Mouse (Mus musculus) MEL (cell line): ENCODE measurements around the gene Stk11. TPM values are rescaled to one million over a fixed set of nuclear protein-coding genes. Genes with fewer than 3 reads are reported as not detected.
A peak's percentile ranks its signal among the peaks of the same experiment; 100 is the strongest.

Experiments
- DNase-seq: peaks from one replicate; pipeline ENCODE4 v3.0.0; 2011; ENCODE audit warnings: low read depth, low spot score
- H3K27ac ChIP-seq: 2 replicates; pipeline ENCODE4 v1.5.1; 2012; ENCODE audit warnings: low read depth, mild to moderate bottlenecking, control low read depth, low read length, moderate library complexity; ENCODE audit not compliant: control insufficient read depth
- H3K27me3 ChIP-seq, 2 experiments: fragments of 150-350 bp in 1 of 2; sonication (generic) in 1 of 2; 2 replicates each; pipeline ENCODE4 v1.6.1; 2012; ENCODE audit warnings: low read length in 2 of 2, mild to moderate bottlenecking in 2 of 2, improper control_type of control experiment in 1 of 2, moderate library complexity in 1 of 2; ENCODE audit not compliant: insufficient read depth in 2 of 2, control insufficient read depth in 1 of 2
- H3K36me3 ChIP-seq, 2 experiments: 2 replicates each; pipeline ENCODE4 v1.6.1; 2012 to 2014; ENCODE audit warnings: low read length in 2 of 2, improper control_type of control experiment in 1 of 2, inconsistent platforms in 1 of 2, mild to moderate bottlenecking in 1 of 2; ENCODE audit not compliant: insufficient read depth in 2 of 2, control insufficient read depth in 1 of 2
- H3K4me1 ChIP-seq, 2 experiments: fragments of 150-350 bp in 1 of 2; sonication (generic) in 1 of 2; 2 replicates each; pipeline ENCODE4 v1.6.1; 2012; ENCODE audit warnings: low read length in 2 of 2, improper control_type of control experiment in 1 of 2, mild to moderate bottlenecking in 1 of 2; ENCODE audit not compliant: insufficient read depth in 2 of 2, control insufficient read depth in 1 of 2
- H3K4me3 ChIP-seq, 2 experiments: fragments of 150-350 bp in 1 of 2; sonication (generic) in 1 of 2; 2 replicates each; pipeline ENCODE4 v1.5.1; 2012; ENCODE audit warnings: low read depth in 2 of 2, low read length in 2 of 2, mild to moderate bottlenecking in 2 of 2, moderate library complexity in 2 of 2, control low read depth in 1 of 2, improper control_type of control experiment in 1 of 2; ENCODE audit not compliant: control insufficient read depth in 1 of 2, insufficient read depth in 1 of 2
- H3K79me2 ChIP-seq: 2 replicates; pipeline ENCODE4 v1.6.1; 2012; ENCODE audit warnings: mild to moderate bottlenecking, low read length, moderate library complexity; ENCODE audit not compliant: control insufficient read depth, poor library complexity, insufficient read depth
- H3K9ac ChIP-seq: 2 replicates; pipeline ENCODE4 v1.6.1; 2012; ENCODE audit warnings: low read depth, mild to moderate bottlenecking, control low read depth, low read length, moderate library complexity; ENCODE audit not compliant: control insufficient read depth, poor library complexity, severe bottlenecking
- H3K9me3 ChIP-seq: fragments of 150-350 bp; sonication (generic); replicated peaks from 2 replicates; pipeline ENCODE4 v1.6.1; 2012; ENCODE audit warnings: mild to moderate bottlenecking, low read length, improper control_type of control experiment, moderate library complexity; ENCODE audit not compliant: insufficient read depth
- CTCF ChIP-seq, 3 experiments: IDR thresholded peaks in 2 of 3; conservative IDR thresholded peaks in 1 of 3; 2 replicates each; pipeline ENCODE4 v1.5.1; 2011 to 2012; ENCODE audit warnings: low read length in 3 of 3, low read depth in 2 of 3, mild to moderate bottlenecking in 2 of 3, improper control_type of control experiment in 1 of 3, inconsistent platforms in 1 of 3, mixed read lengths in 1 of 3, moderate library complexity in 1 of 3; ENCODE audit not compliant: control insufficient read depth in 1 of 3, insufficient read depth in 1 of 3, poor library complexity in 1 of 3, severe bottlenecking in 1 of 3
- E2F4 ChIP-seq: IDR thresholded peaks from 2 replicates; pipeline ENCODE4 v1.6.1; 2011; ENCODE audit warnings: low read depth, low read length, improper control_type of control experiment, borderline replicate concordance
- ELF1 ChIP-seq: IDR thresholded peaks from 2 replicates; pipeline ENCODE4 v1.6.1; 2014; ENCODE audit warnings: low read depth, mild to moderate bottlenecking, inconsistent platforms, low read length, improper control_type of control experiment, moderate library complexity
- EP300 ChIP-seq, 2 experiments: IDR thresholded peaks; 2 replicates each; pipeline ENCODE4 v1.6.1; 2011; ENCODE audit warnings: improper control_type of control experiment in 2 of 2, low read length in 2 of 2, low read depth in 1 of 2, mild to moderate bottlenecking in 1 of 2
- ETS1 ChIP-seq: IDR thresholded peaks from 2 replicates; pipeline ENCODE4 v1.6.1; 2012; ENCODE audit warnings: low read depth, mild to moderate bottlenecking, inconsistent platforms, low read length, improper control_type of control experiment, moderate library complexity
- GABPA ChIP-seq: IDR thresholded peaks from 2 replicates; pipeline ENCODE4 v1.6.1; 2012; ENCODE audit warnings: low read depth, mild to moderate bottlenecking, inconsistent platforms, low read length, improper control_type of control experiment, moderate library complexity
- KAT2A ChIP-seq: conservative IDR thresholded peaks from 2 replicates; pipeline ENCODE4 v1.6.1; 2012; ENCODE audit warnings: low read depth, low read length, improper control_type of control experiment, inconsistent platforms
- MAX ChIP-seq: IDR thresholded peaks from 2 replicates; pipeline ENCODE4 v1.6.1; 2011; ENCODE audit warnings: low read length, improper control_type of control experiment
- MAZ ChIP-seq: IDR thresholded peaks from 2 replicates; pipeline ENCODE4 v1.6.1; 2012; ENCODE audit warnings: low read depth, mild to moderate bottlenecking, inconsistent platforms, low read length, improper control_type of control experiment
- MXI1 ChIP-seq: IDR thresholded peaks from 2 replicates; pipeline ENCODE4 v1.6.1; 2011; ENCODE audit warnings: mild to moderate bottlenecking, low read depth, low read length, improper control_type of control experiment
- MYC ChIP-seq: IDR thresholded peaks from 2 replicates; pipeline ENCODE4 v1.6.1; 2011; ENCODE audit warnings: low read depth, mild to moderate bottlenecking, low read length, improper control_type of control experiment, moderate library complexity
- NELFE ChIP-seq: IDR thresholded peaks from 2 replicates; pipeline ENCODE4 v1.6.1; 2011; ENCODE audit warnings: low read depth, low read length, improper control_type of control experiment
- RAD21 ChIP-seq: IDR thresholded peaks from 2 replicates; pipeline ENCODE4 v1.6.1; 2011; ENCODE audit warnings: mild to moderate bottlenecking, low read depth, low read length, improper control_type of control experiment
- SMC3 ChIP-seq: IDR thresholded peaks from 2 replicates; pipeline ENCODE4 v1.6.1; 2011; ENCODE audit warnings: low read depth, low read length, improper control_type of control experiment
- TAL1 ChIP-seq: IDR thresholded peaks from 2 replicates; pipeline ENCODE4 v1.6.1; 2012; ENCODE audit warnings: mild to moderate bottlenecking, inconsistent platforms, low read length, moderate library complexity, mixed read lengths
- TBP ChIP-seq: IDR thresholded peaks from 2 replicates; pipeline ENCODE4 v1.8.0; 2011; ENCODE audit warnings: low read depth, low read length, improper control_type of control experiment
- TCF12 ChIP-seq: IDR thresholded peaks from 2 replicates; pipeline ENCODE4 v1.6.1; 2014; ENCODE audit warnings: low read depth, mild to moderate bottlenecking, inconsistent platforms, low read length, improper control_type of control experiment, moderate library complexity
- USF2 ChIP-seq, 2 experiments: IDR thresholded peaks; 2 replicates each; pipeline ENCODE4 v1.6.1; 2011 to 2012; ENCODE audit warnings: improper control_type of control experiment in 2 of 2, low read length in 2 of 2, borderline replicate concordance in 1 of 2, inconsistent platforms in 1 of 2, low read depth in 1 of 2, mild to moderate bottlenecking in 1 of 2; ENCODE audit not compliant: insufficient read depth in 1 of 2
- ZNF384 ChIP-seq: IDR thresholded peaks from 2 replicates; pipeline ENCODE4 v1.6.1; 2012; ENCODE audit warnings: low read depth, mild to moderate bottlenecking, inconsistent platforms, low read length, improper control_type of control experiment
- polyA plus RNA-seq, 2 experiments: library from polyadenylated mRNA; stranded (reverse) in 1 of 2; unstranded in 1 of 2; fragments of >175 nt in 1 of 2; fragments of >200 nt in 1 of 2; gene quantifications; 2 replicates each; pipeline versions ENCODE4 v1.2.1 to v1.2.4; 2012; ENCODE audit warnings: low replicate concordance in 2 of 2, low read depth in 1 of 2; ENCODE audit not compliant: insufficient read length in 2 of 2, insufficient read depth in 1 of 2, missing spikeins in 1 of 2
- total RNA-seq: library from RNA; depleted of rRNA; stranded (reverse); fragments of 300-350 nt; gene quantifications from 2 replicates; pipeline ENCODE4 v1.2.3, GENCODE M21; 2012

Gene Stk11
- total and polyA plus RNA-seq, 3 experiments, result 108 to 188 TPM; not detected in 1

- H3K27ac ChIP-seq, result no peak overlapping the region
These were observed 17.0 kb upstream of the Stk11 start for GRCm38 (mm10) chr10:80098630-80099029.

GRCm38 (mm10) chr10:80100982-80101381 is 14.6 kb upstream of the Stk11 start:
- peak overlapping the region in 1 of 2 experiments; percentile 99; a peak in 1 of 4 replicates for H3K4me3 ChIP-seq
- H3K4me1 ChIP-seq, result peaks cover 13 to 41% of the 10 kb centered on the region in 2 experiments
- peaks cover 47% of the 10 kb centered on the region for H3K79me2 ChIP-seq
- no peak overlapping the region for H3K27ac ChIP-seq
- no peaks in the 10 kb centered on the region for H3K27me3 ChIP-seq
- no peak overlapping the region for H3K9ac ChIP-seq
- TF ChIP-seq CTCF (IDR thresholded peaks at IDR 0.05 in 2 of 3, conservative IDR thresholded peaks at IDR 0.05 in 1 of 3; ENCODE audit: control insufficient read depth in 1 of 3, insufficient read depth in 1 of 3, low read depth in 2 of 3, low read length in 3 of 3, poor library complexity in 1 of 3, severe bottlenecking in 1 of 3), result no peak
- peak; percentile 40; the same call in 1 of the 2 replicates for TF ChIP-seq ZNF384
- TF ChIP-seq, all 39 proteins: peak for 1
- DNase-seq, result no peak
- Histone ChIP-seq H3K9me3 (no peaks in the 10 kb centered on the region), H3K36me3 (peaks cover 0 to 21% of the 10 kb centered on the region in 2 experiments; a peak in 3 of 4 replicates)

More at GRCm38 (mm10) chr10:80098630-80099029, 17.0 kb upstream of the Stk11 start:
- no peaks in the 10 kb centered on the region for H3K9me3 ChIP-seq
- peaks cover 11 to 35% of the 10 kb centered on the region in 2 experiments for H3K4me1 ChIP-seq
- no peak overlapping the region for H3K9ac ChIP-seq
- TF ChIP-seq TBP, result no peak
- TF ChIP-seq ETS1, result no peak
- TF ChIP-seq E2F4, result no peak
- no peak for TF ChIP-seq SMC3
- no peak for TF ChIP-seq RAD21
- no peak for TF ChIP-seq USF2 (IDR thresholded peaks at IDR 0.05; ENCODE audit: borderline replicate concordance in 1 of 2, insufficient read depth in 1 of 2, low read depth in 1 of 2, low read length in 2 of 2)
- TF ChIP-seq EP300 (IDR thresholded peaks at IDR 0.05; ENCODE audit: low read depth in 1 of 2, low read length in 2 of 2), result no peak
- TF ChIP-seq ELF1, result no peak
- TF ChIP-seq MXI1, result no peak
- TF ChIP-seq TCF12, result no peak
- TF ChIP-seq MAZ, result no peak
- TF ChIP-seq TAL1, result no peak
- TF ChIP-seq MAX, result no peak
- no peak for TF ChIP-seq GABPA
- TF ChIP-seq KAT2A, result no peak
- no peak for TF ChIP-seq MYC
- no peak for TF ChIP-seq NELFE
- H3K36me3 ChIP-seq, result peaks cover 0 to 21% of the 10 kb centered on the region in 2 experiments; a peak in 3 of 4 replicates
- no peaks in the 10 kb centered on the region for H3K27me3 ChIP-seq
- H3K79me2 ChIP-seq, result peaks cover 47% of the 10 kb centered on the region
- H3K4me3 ChIP-seq, result no peak overlapping the region
- DNase-seq, result no peak
